Mouse (Mus musculus) hindbrain, embryonic 11.5 days (tissue): ENCODE results near the gene Themis. TPM values are rescaled to one million over a fixed set of nuclear protein-coding genes. Genes with fewer than 3 reads are reported as not detected.

Experiments
- ATAC-seq: fragments of 200-750 bp; cut with Nextera tagmentation; 2 replicates; pipeline ENCODE4 v1.8.0; 2017; ENCODE audit warnings: mild to moderate bottlenecking, moderate TSS enrichment, moderate library complexity; ENCODE audit not compliant: low FRiP score
- DNase-seq: peaks from one replicate; pipeline ENCODE4 v3.0.0-alpha.2; 2015; ENCODE audit warnings: low spot score
- H3K27ac ChIP-seq: fragments of 300-500 bp; sonication (generic); 2 replicates; pipeline ENCODE4 v1.5.1; 2014; ENCODE audit warnings: mild to moderate bottlenecking, low read depth, low read length
- H3K27me3 ChIP-seq: fragments of 300-500 bp; sonication (generic); 2 replicates; pipeline ENCODE4 v1.6.1; 2014; ENCODE audit warnings: mild to moderate bottlenecking, low read length, moderate library complexity, mixed read lengths; ENCODE audit not compliant: control insufficient read depth, insufficient read depth
- H3K36me3 ChIP-seq: fragments of 300-500 bp; sonication (generic); 2 replicates; pipeline ENCODE4 v1.6.1; 2014; ENCODE audit warnings: mild to moderate bottlenecking, low read length, moderate library complexity, mixed read lengths; ENCODE audit not compliant: control insufficient read depth, insufficient read depth
- H3K4me1 ChIP-seq: fragments of 300-500 bp; sonication (generic); replicated peaks from 2 replicates; pipeline ENCODE4 v1.6.1; 2014; ENCODE audit warnings: low read length, mixed read lengths; ENCODE audit not compliant: control insufficient read depth, insufficient read depth
- H3K4me2 ChIP-seq: fragments of 300-500 bp; sonication (generic); replicated peaks from 2 replicates; pipeline ENCODE4 v1.6.1; 2014; ENCODE audit warnings: mild to moderate bottlenecking, low read depth, low read length
- H3K4me3 ChIP-seq: fragments of 300-500 bp; sonication (generic); 2 replicates; pipeline ENCODE4 v1.5.1; 2014; ENCODE audit warnings: low read depth, low read length
- H3K9ac ChIP-seq: fragments of 300-500 bp; sonication (generic); 2 replicates; pipeline ENCODE4 v1.6.1; 2014; ENCODE audit warnings: low read depth, low read length
- H3K9me3 ChIP-seq: fragments of 300-500 bp; sonication (generic); 2 replicates; pipeline ENCODE4 v1.6.1; 2016; ENCODE audit warnings: low read length; ENCODE audit not compliant: control insufficient read depth
- WGBS: fragments of 180-500 bp; shearing (Covaris S2); extraction: QIAGEN DNeasy Blood & Tissue Kit; methylation state at CpG from one replicate; pipeline ENCODE4 v1.1.7; 2014; 5-methylcytosine and 5-hydroxymethylcytosine counted together
- polyA plus RNA-seq: library from polyadenylated mRNA; unstranded; fragments of >200 nt; fragmentation: Nextera tagmentation; extraction: Ambion mirVana; gene quantifications from 2 replicates; pipeline ENCODE4 v1.2.1, GENCODE M21; 2014

The Themis gene
- not detected in 2 replicates for polyA plus RNA-seq

- Histone ChIP-seq H3K4me3 (no peak within 1 kb of the TSS), H3K4me2 (no peak within 1 kb of the TSS), H3K27ac (no peak within 1 kb of the TSS), H3K9me3 (no peaks in the 10 kb centered on the region), H3K4me1 (no peaks in the 10 kb centered on the region), H3K27me3 (no peaks in the 10 kb centered on the region), H3K36me3 (no peaks in the 10 kb centered on the region), H3K9ac (no peak within 1 kb of the TSS)
- ATAC-seq = no peak
- 66% methylated on average over 5 of the region's 5 CpGs for WGBS
- no peak for DNase-seq
These were observed at the start of gene Themis for GRCm38 (mm10) chr10:28668261-28668660. Themis (plus strand) TSS chr10:28668360.

GRCm38 (mm10) chr10:28619415-28619814, 48.7 kb upstream of the Themis start:
- no peaks in the 10 kb centered on the region for H3K9me3 ChIP-seq
- H3K27me3 ChIP-seq = no peaks in the 10 kb centered on the region
- 84% methylated on average over 1 of the region's 1 CpGs for WGBS

GRCm38 (mm10) chr10:28636096-28636495, 32.1 kb upstream of the Themis start:
- Histone ChIP-seq H3K9ac (no peak overlapping the region), H3K27me3 (no peaks in the 10 kb centered on the region), H3K9me3 (no peaks in the 10 kb centered on the region)

More at GRCm38 (mm10) chr10:28619415-28619814, 48.7 kb upstream of the Themis start:
- H3K36me3 ChIP-seq = no peaks in the 10 kb centered on the region
- H3K27ac ChIP-seq = no peak overlapping the region
- no peak overlapping the region for H3K4me3 ChIP-seq
- H3K4me1 ChIP-seq = no peaks in the 10 kb centered on the region
- no peak for DNase-seq
- no peak for ATAC-seq
- H3K4me2 ChIP-seq = no peak overlapping the region
- no peak overlapping the region for H3K9ac ChIP-seq

GRCm38 (mm10) chr10:28641887-28642286, 26.3 kb upstream of the Themis start:
- ATAC-seq (no peak), DNase-seq (no peak)
- H3K9me3 ChIP-seq = no peaks in the 10 kb centered on the region
- H3K4me2 ChIP-seq = no peak overlapping the region
- no peak overlapping the region for H3K9ac ChIP-seq
- no peaks in the 10 kb centered on the region for H3K27me3 ChIP-seq
- no peaks in the 10 kb centered on the region for H3K36me3 ChIP-seq
- 94% methylated on average over 2 of the region's 2 CpGs for WGBS
- no peak overlapping the region for H3K27ac ChIP-seq
- no peak overlapping the region for H3K4me3 ChIP-seq
- no peaks in the 10 kb centered on the region for H3K4me1 ChIP-seq

More at GRCm38 (mm10) chr10:28636096-28636495, 32.1 kb upstream of the Themis start:
- H3K4me3 ChIP-seq = no peak overlapping the region
- DNase-seq (no peak), ATAC-seq (no peak)
- H3K4me2 ChIP-seq = no peak overlapping the region
- no peaks in the 10 kb centered on the region for H3K4me1 ChIP-seq
- H3K36me3 ChIP-seq = no peaks in the 10 kb centered on the region
- no peak overlapping the region for H3K27ac ChIP-seq

GRCm38 (mm10) chr10:28647855-28648254, 20.3 kb upstream of the Themis start:
- Histone ChIP-seq H3K4me3 (no peak overlapping the region), H3K27me3 (no peaks in the 10 kb centered on the region), H3K9me3 (no peaks in the 10 kb centered on the region), H3K4me2 (no peak overlapping the region), H3K36me3 (no peaks in the 10 kb centered on the region), H3K9ac (no peak overlapping the region), H3K27ac (no peak overlapping the region), H3K4me1 (no peaks in the 10 kb centered on the region)
- no peak for DNase-seq
- no peak for ATAC-seq
- WGBS = 94% methylated on average over 2 of the region's 2 CpGs

- no peaks in the 10 kb centered on the region for H3K36me3 ChIP-seq
- H3K9ac ChIP-seq = no peak overlapping the region
- no peak overlapping the region for H3K27ac ChIP-seq
- no peaks in the 10 kb centered on the region for H3K27me3 ChIP-seq
- 75% methylated on average over 6 of the region's 6 CpGs for WGBS
- no peaks in the 10 kb centered on the region for H3K4me1 ChIP-seq
- ATAC-seq (no peak), DNase-seq (no peak)
- no peak overlapping the region for H3K4me2 ChIP-seq
- no peak overlapping the region for H3K4me3 ChIP-seq
- H3K9me3 ChIP-seq = no peaks in the 10 kb centered on the region
These were observed 18.9 kb upstream of the Themis start for GRCm38 (mm10) chr10:28649109-28649899.

- Histone ChIP-seq H3K4me1 (no peaks in the 10 kb centered on the region), H3K4me3 (no peak overlapping the region), H3K27me3 (no peaks in the 10 kb centered on the region), H3K9me3 (no peaks in the 10 kb centered on the region), H3K4me2 (no peak overlapping the region), H3K9ac (no peak overlapping the region), H3K36me3 (no peaks in the 10 kb centered on the region), H3K27ac (no peak overlapping the region)
- no peak for ATAC-seq
- 11% methylated on average over 1 of the region's 1 CpGs for WGBS
- no peak for DNase-seq
These were observed 18.3 kb upstream of the Themis start for GRCm38 (mm10) chr10:28649900-28650160.

- Histone ChIP-seq H3K27me3 (no peaks in the 10 kb centered on the region), H3K36me3 (no peaks in the 10 kb centered on the region), H3K9me3 (no peaks in the 10 kb centered on the region), H3K27ac (no peak overlapping the region), H3K9ac (no peak overlapping the region), H3K4me2 (no peak overlapping the region), H3K4me1 (no peaks in the 10 kb centered on the region), H3K4me3 (no peak overlapping the region)
- DNase-seq (no peak), ATAC-seq (no peak)
- WGBS = 87% methylated on average over 2 of the region's 2 CpGs
These were observed 16.2 kb upstream of the Themis start for GRCm38 (mm10) chr10:28651910-28652309.

GRCm38 (mm10) chr10:28654733-28655132, 13.4 kb upstream of the Themis start:
- Histone ChIP-seq H3K9ac (no peak overlapping the region), H3K4me1 (no peaks in the 10 kb centered on the region), H3K4me3 (no peak overlapping the region), H3K9me3 (no peaks in the 10 kb centered on the region), H3K27ac (no peak overlapping the region), H3K27me3 (no peaks in the 10 kb centered on the region), H3K4me2 (no peak overlapping the region), H3K36me3 (no peaks in the 10 kb centered on the region)
- no peak for DNase-seq
- no peak for ATAC-seq
